ENCODE assay signal across 8 mouse cellular contexts in genomic region chr11:29129862-29130384, GRCm38 (mm10). TPM values are rescaled to one million over a fixed set of nuclear protein-coding genes. Genes with fewer than 3 reads are reported as not detected.
DNase-seq lines count a peak whose midpoint lies in the region; ATAC-seq lines count a peak whose summit lies in the region.

No protein-coding gene starts in this region.

- no peaks in the 10 kb centered on the region; the same call in 1 of the 2 replicates for H3K4me1 ChIP-seq in embryonic facial prominence, embryonic 12.5 days
- peaks cover 3% of the 10 kb centered on the region; the same call in 1 of the 2 replicates for H3K4me1 ChIP-seq in intestine, embryonic 16.5 days (ENCODE audit: control insufficient read depth, insufficient read depth, low read length)
- peaks cover 5% of the 10 kb centered on the region for H3K4me1 ChIP-seq in midbrain, embryonic 16.5 days (ENCODE audit: control insufficient read depth, insufficient read depth, low read length)

- H3K36me3 ChIP-seq in embryonic facial prominence, embryonic 12.5 days = peaks cover 4% of the 10 kb centered on the region
- H3K36me3 ChIP-seq in intestine, embryonic 16.5 days (ENCODE audit: control insufficient read depth, insufficient read depth, low read length) = no peaks in the 10 kb centered on the region
- H3K36me3 ChIP-seq in midbrain, embryonic 16.5 days (ENCODE audit: control insufficient read depth, insufficient read depth, low read length) = peaks cover 8% of the 10 kb centered on the region; the same call in 1 of the 2 replicates

- H3K9me3 ChIP-seq in embryonic facial prominence, embryonic 12.5 days = no peaks in the 10 kb centered on the region
- no peaks in the 10 kb centered on the region for H3K9me3 ChIP-seq in intestine, embryonic 16.5 days (ENCODE audit: control insufficient read depth, low read length)
- no peaks in the 10 kb centered on the region for H3K9me3 ChIP-seq in midbrain, embryonic 16.5 days (replicated peaks; ENCODE audit: control insufficient read depth, low read length, poor library complexity, severe bottlenecking)

- H3K4me2 ChIP-seq in embryonic facial prominence, embryonic 12.5 days (replicated peaks) = peak overlapping the region; percentile 46
- peak overlapping the region; percentile 47 for H3K4me2 ChIP-seq in intestine, embryonic 16.5 days (ENCODE audit: low read depth, low read length)
- peak overlapping the region; percentile 50 for H3K4me2 ChIP-seq in midbrain, embryonic 16.5 days (ENCODE audit: low read length)

- ATAC-seq in embryonic facial prominence, embryonic 12.5 days (ENCODE audit: insufficient number of reproducible peaks, insufficient read depth, low FRiP score, low TSS enrichment) = peak; percentile 37; the same call in 1 of the 2 replicates
- ATAC-seq in intestine, embryonic 16.5 days = peak; percentile 56
- ATAC-seq in midbrain, embryonic 16.5 days = peak; percentile 80

- no peaks in the 10 kb centered on the region for H3K27me3 ChIP-seq in embryonic facial prominence, embryonic 12.5 days
- no peaks in the 10 kb centered on the region for H3K27me3 ChIP-seq in intestine, embryonic 16.5 days (replicated peaks; ENCODE audit: control insufficient read depth, insufficient read depth, low read length)
- H3K27me3 ChIP-seq in midbrain, embryonic 16.5 days (ENCODE audit: control insufficient read depth, insufficient read depth, low read depth, low read length) = no peaks in the 10 kb centered on the region

- peak overlapping the region; percentile 24; the same call in 1 of the 2 replicates for H3K27ac ChIP-seq in embryonic facial prominence, embryonic 12.5 days
- no peak overlapping the region for H3K27ac ChIP-seq in intestine, embryonic 16.5 days (ENCODE audit: low read length)
- H3K27ac ChIP-seq in midbrain, embryonic 16.5 days (ENCODE audit: low read length) = peak overlapping the region; percentile 69

- intact Hi-C loops in gastrocnemius, postnatal 36 days (cut with DNase I) = no loop called here

- peak overlapping the region; percentile 46 for H3K9ac ChIP-seq in embryonic facial prominence, embryonic 12.5 days
- H3K9ac ChIP-seq in intestine, embryonic 16.5 days (ENCODE audit: low read depth, low read length) = peak overlapping the region; percentile 54
- peak overlapping the region; percentile 83 for H3K9ac ChIP-seq in midbrain, embryonic 16.5 days (ENCODE audit: low read depth, low read length)

- peak overlapping the region; percentile 57 for H3K4me3 ChIP-seq in embryonic facial prominence, embryonic 12.5 days
- peak overlapping the region; percentile 81 for H3K4me3 ChIP-seq in intestine, embryonic 16.5 days (ENCODE audit: low read length)
- peak overlapping the region; percentile 86 for H3K4me3 ChIP-seq in midbrain, embryonic 16.5 days (ENCODE audit: low read depth, low read length)

- 60% methylated on average over 11 of the region's 11 CpGs for WGBS in embryonic facial prominence, embryonic 12.5 days
- WGBS in intestine, embryonic 16.5 days = 59% methylated on average over 11 of the region's 11 CpGs
- 63% methylated on average over 11 of the region's 11 CpGs for WGBS in midbrain, embryonic 16.5 days

- DNase-seq in layer of hippocampus, adult 11-12 months (ENCODE audit: low spot score) = peak; percentile 4
- DNase-seq in layer of hippocampus, adult 18-20 months (ENCODE audit: low spot score in 2 of 2) = no peak
- DNase-seq in MEL-GATA-1-ER (ENCODE audit: extremely low read depth, low read depth) = peak; percentile 52
- no peak for DNase-seq in gastrocnemius, postnatal 36 days
- no peak for DNase-seq in urinary bladder, postnatal 4 days (ENCODE audit: low spot score in 2 of 2)

RNA-seq across cellular contexts. Expression of gene Pnpt1, which starts 0.6 kb away (rescaled TPM):
- total RNA-seq in layer of hippocampus, adult 18-20 months (2021) = 10 to 100 TPM; 20.5 to 22.7 TPM
- polyA plus RNA-seq in embryonic facial prominence, embryonic 12.5 days (2016; fragmentation: Nextera tagmentation; extraction: Ambion mirVana) = 42.8 and 44.3 TPM in 2 replicates
- polyA plus RNA-seq in intestine, embryonic 16.5 days (2015; fragmentation: Nextera tagmentation; extraction: Ambion mirVana) = 40.6 and 45.4 TPM in 2 replicates
- 27.0 and 27.5 TPM in 2 replicates for polyA plus RNA-seq in midbrain, embryonic 16.5 days (2015; fragmentation: Nextera tagmentation; extraction: Ambion mirVana)
- 10 to 100 TPM; 14.3 to 15.8 TPM for total RNA-seq in gastrocnemius, postnatal 36 days (2021)

RNA-seq across cellular contexts. Expression of gene Ppp4r3b, which starts 42.8 kb away (rescaled TPM):
- total RNA-seq in layer of hippocampus, adult 18-20 months (2021) = 10 to 100 TPM; 50.9 to 51.5 TPM
- polyA plus RNA-seq in embryonic facial prominence, embryonic 12.5 days (2016; fragmentation: Nextera tagmentation; extraction: Ambion mirVana) = 100 and 112 TPM in 2 replicates
- polyA plus RNA-seq in intestine, embryonic 16.5 days (2015; fragmentation: Nextera tagmentation; extraction: Ambion mirVana) = 74.7 and 78.0 TPM in 2 replicates
- 69.0 and 80.4 TPM in 2 replicates for polyA plus RNA-seq in midbrain, embryonic 16.5 days (2015; fragmentation: Nextera tagmentation; extraction: Ambion mirVana)
- 10 to 100 TPM; 22.1 to 26.9 TPM for total RNA-seq in gastrocnemius, postnatal 36 days (2021)

Comparison
In these comparisons a context has a peak if more than half of its experiments do, and no peak if none do; other contexts are left out.
1. DNase-seq: peak in layer of hippocampus, adult 11-12 months (single experiment) and MEL-GATA-1-ER (single experiment); none in layer of hippocampus, adult 18-20 months (0 of 2), gastrocnemius, postnatal 36 days (0 of 2) and urinary bladder, postnatal 4 days (0 of 2).
2. Peak in every context shown above with its lines, with median percentiles within 50 percentile points of each other: ATAC-seq, H3K4me2 ChIP-seq, H3K4me3 ChIP-seq and H3K9ac ChIP-seq.